Mouse (Mus musculus): ENCODE results near the gene Tdp2. TPM values are rescaled to one million over a fixed set of nuclear protein-coding genes. Genes with fewer than 3 reads are reported as not detected.

Tdp2 gene
- total and polyA plus RNA-seq, 3 experiments = 37.4 to 96.6 (median 44.5) TPM

GRCm38 (mm10) chr13:24867789-24868188, 36.3 kb downstream of the Tdp2 start:
- no peak for DNase-seq (ENCODE audit: extremely low read depth)
- dilution Hi-C loops (cut with MboI; ENCODE audit: extremely low pct_ligation_motif_present, extremely low pct_unique_long_range_greater_than_20kb, low sequenced_read_pairs) (no loop called here), in situ Hi-C loops (cut with MboI; ENCODE audit: low pct_ligation_motif_present, low pct_unique_long_range_greater_than_20kb, low sequenced_read_pairs) (no loop called here)
- H3K4me3 ChIP-seq (replicated peaks in 1 of 3; ENCODE audit: low read depth in 2 of 3, low read length in 2 of 3, poor library complexity in 1 of 3) = no peak overlapping the region
- peaks cover 13 to 17% of the 10 kb centered on the region in 2 experiments; a peak in 3 of 4 replicates for H3K4me1 ChIP-seq (ENCODE audit: control insufficient read depth in 1 of 2, insufficient read depth in 2 of 2)
- no peak overlapping the region for H3K9ac ChIP-seq (ENCODE audit: insufficient read depth, low read depth)
- no peaks in the 10 kb centered on the region for H3K36me3 ChIP-seq (replicated peaks in 1 of 2; ENCODE audit: control insufficient read depth in 1 of 2, insufficient read depth in 1 of 2, low read length in 1 of 2)
- H3K27ac ChIP-seq (ENCODE audit: insufficient read depth, low read depth) = no peak overlapping the region
- H3K4me2 ChIP-seq (ENCODE audit: insufficient read depth, low read depth, poor library complexity, severe bottlenecking) = no peak overlapping the region
- TF ChIP-seq MAFK (IDR thresholded peaks at IDR 0.05; ENCODE audit: insufficient replicate concordance, low read length) = no peak
- no peak for TF ChIP-seq CTCF (conservative IDR thresholded peaks at IDR 0.05 in 1 of 2, IDR thresholded peaks at IDR 0.05 in 1 of 2; ENCODE audit: low read depth in 2 of 2, low read length in 2 of 2)
- TF ChIP-seq ELF1 (IDR thresholded peaks at IDR 0.05; ENCODE audit: low read depth, low read length) = no peak
- TF ChIP-seq HCFC1 (IDR thresholded peaks at IDR 0.05; ENCODE audit: low read depth, low read length) = no peak
- TF ChIP-seq NELFE (IDR thresholded peaks at IDR 0.05; ENCODE audit: low read depth, low read length) = no peak
- TF ChIP-seq ZKSCAN1 (IDR thresholded peaks at IDR 0.05; ENCODE audit: borderline replicate concordance, low read depth, low read length) = no peak
- no peak for TF ChIP-seq KAT2A (IDR thresholded peaks at IDR 0.05; ENCODE audit: insufficient replicate concordance, low read length)
- no peak for TF ChIP-seq SIN3A (IDR thresholded peaks at IDR 0.05; ENCODE audit: low read length)
- TF ChIP-seq MYC (IDR thresholded peaks at IDR 0.05; ENCODE audit: low read depth, low read length) = no peak
- no peak for TF ChIP-seq GABPA (IDR thresholded peaks at IDR 0.05; ENCODE audit: insufficient replicate concordance, low read depth, low read length)
- no peak for TF ChIP-seq UBTF (IDR thresholded peaks at IDR 0.05; ENCODE audit: low read depth, low read length)
- no peak for TF ChIP-seq JUND (conservative IDR thresholded peaks at IDR 0.05; ENCODE audit: low read depth, low read length)
- no peak for TF ChIP-seq SMC3 (IDR thresholded peaks at IDR 0.05; ENCODE audit: low read depth, low read length)
- TF ChIP-seq BHLHE40 (IDR thresholded peaks at IDR 0.05; ENCODE audit: low read depth, low read length) = no peak
- H3K27me3 ChIP-seq (replicated peaks) = no peaks in the 10 kb centered on the region
- H3K9me3 ChIP-seq (replicated peaks; ENCODE audit: low read length) = no peaks in the 10 kb centered on the region
- H3K79me2 ChIP-seq (replicated peaks; ENCODE audit: control insufficient read depth, extremely low read depth, insufficient read depth, poor library complexity, severe bottlenecking) = no peaks in the 10 kb centered on the region

- no peaks in the 10 kb centered on the region for H3K27me3 ChIP-seq (replicated peaks)
- dilution Hi-C loops (cut with MboI; ENCODE audit: extremely low pct_ligation_motif_present, extremely low pct_unique_long_range_greater_than_20kb, low sequenced_read_pairs) = no loop called here
- DNase-seq (ENCODE audit: extremely low read depth) = no peak
- H3K36me3 ChIP-seq (replicated peaks in 1 of 2; ENCODE audit: control insufficient read depth in 1 of 2, insufficient read depth in 1 of 2, low read length in 1 of 2) = no peaks in the 10 kb centered on the region
- no peak overlapping the region for H3K27ac ChIP-seq (ENCODE audit: insufficient read depth, low read depth)
- H3K79me2 ChIP-seq (replicated peaks; ENCODE audit: control insufficient read depth, extremely low read depth, insufficient read depth, poor library complexity, severe bottlenecking) = no peaks in the 10 kb centered on the region
- H3K9me3 ChIP-seq (replicated peaks; ENCODE audit: low read length) = no peaks in the 10 kb centered on the region
- in situ Hi-C loops (cut with MboI; ENCODE audit: low pct_ligation_motif_present, low pct_unique_long_range_greater_than_20kb, low sequenced_read_pairs) = no loop called here
- H3K4me1 ChIP-seq (ENCODE audit: control insufficient read depth in 1 of 2, insufficient read depth in 2 of 2) = peaks cover 13 to 17% of the 10 kb centered on the region in 2 experiments; a peak in 3 of 4 replicates
- no peak for TF ChIP-seq TBP (conservative IDR thresholded peaks at IDR 0.05; ENCODE audit: low read depth, low read length)
- no peak for TF ChIP-seq JUN (IDR thresholded peaks at IDR 0.05; ENCODE audit: insufficient read depth, low read depth, low read length)
- no peak for TF ChIP-seq MAFK (IDR thresholded peaks at IDR 0.05; ENCODE audit: insufficient replicate concordance, low read length)
- no peak for TF ChIP-seq ETS1 (conservative IDR thresholded peaks at IDR 0.05; ENCODE audit: low read depth, low read length)
- H3K4me2 ChIP-seq (ENCODE audit: insufficient read depth, low read depth, poor library complexity, severe bottlenecking) = no peak overlapping the region
- H3K9ac ChIP-seq (ENCODE audit: insufficient read depth, low read depth) = no peak overlapping the region
- H3K4me3 ChIP-seq (replicated peaks in 1 of 3; ENCODE audit: low read depth in 2 of 3, low read length in 2 of 3, poor library complexity in 1 of 3) = no peak overlapping the region
Measured at GRCm38 (mm10) chr13:24868233-24868632, 36.8 kb downstream of the Tdp2 start.

Data from CH12.LX (cell line).